Mouse (Mus musculus) left cerebral cortex, postnatal 25 days (tissue): ENCODE measurements at regions not wholly inside any gene's neighbourhood (a gene's known extent, or its start where the extent isn't known, plus 50 kb on each side); places are given as distances from the start of the nearest gene placed in this dataset.

ENCODE experiments used
- DNase-seq, 2 experiments: peaks; one replicate each; pipeline ENCODE4 v3.0.0; 2022; ENCODE audit warnings: low spot score in 2 of 2, mixed read lengths in 1 of 2
- intact Hi-C: fragments of 180-260 bp; cut with DNase I; formaldehyde crosslinking; loops from one replicate; pipeline ENCODE4 v1.15.1; 2025

DNA sequence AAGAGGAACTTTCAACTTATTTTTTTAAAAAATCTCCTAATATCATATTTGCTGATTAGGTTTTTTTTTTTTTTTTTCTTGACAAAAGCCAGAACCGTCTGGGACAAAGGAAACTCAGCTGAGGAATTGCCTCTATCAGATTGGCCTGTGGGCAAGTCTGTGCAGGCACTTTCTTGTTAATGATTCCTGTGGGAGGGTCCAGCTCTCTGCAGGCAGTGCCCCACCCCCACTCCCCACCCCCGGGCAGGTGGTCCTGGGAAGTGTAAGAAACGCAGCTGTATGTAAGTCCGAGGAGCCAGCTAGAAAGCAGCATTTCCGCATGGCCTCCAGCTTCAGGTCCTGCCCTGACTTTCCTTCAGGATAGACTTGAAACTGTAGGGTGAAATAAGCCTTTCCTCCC is 377.7 kb downstream of the Sox2 start:
- intact Hi-C loops = no loop called here
- no peak for DNase-seq

DNA sequence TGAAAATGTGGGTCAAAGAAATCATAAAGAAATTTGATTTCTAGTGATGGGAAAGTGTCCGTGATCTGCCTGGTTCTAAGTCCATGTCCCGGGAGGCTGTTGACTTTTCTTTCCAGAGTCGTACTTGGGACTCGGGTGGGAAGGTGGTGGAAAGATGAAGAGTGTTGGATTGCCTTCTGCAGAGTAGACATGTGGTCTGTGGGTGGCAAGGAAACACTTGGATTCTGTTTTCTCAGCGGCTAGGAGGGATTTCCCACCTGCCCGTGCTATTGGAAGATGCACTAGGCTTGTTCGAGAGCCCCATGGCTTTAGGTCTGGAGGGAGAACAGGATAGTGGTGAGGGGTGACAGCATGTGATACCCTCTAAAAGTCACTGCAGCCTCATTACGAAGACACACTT is 379.7 kb downstream of the Sox2 start:
- intact Hi-C loops = no loop called here
- peak; percentile 27 to 72 for DNase-seq

GRCm38 (mm10) chr3:35033587-35033986 is 383.4 kb downstream of the Sox2 start:
- intact Hi-C loops = no loop called here
- DNase-seq = no peak

GRCm38 (mm10) chr3:35035234-35035633 is 385.0 kb downstream of the Sox2 start:
- intact Hi-C loops = no loop called here
- DNase-seq = no peak

DNA sequence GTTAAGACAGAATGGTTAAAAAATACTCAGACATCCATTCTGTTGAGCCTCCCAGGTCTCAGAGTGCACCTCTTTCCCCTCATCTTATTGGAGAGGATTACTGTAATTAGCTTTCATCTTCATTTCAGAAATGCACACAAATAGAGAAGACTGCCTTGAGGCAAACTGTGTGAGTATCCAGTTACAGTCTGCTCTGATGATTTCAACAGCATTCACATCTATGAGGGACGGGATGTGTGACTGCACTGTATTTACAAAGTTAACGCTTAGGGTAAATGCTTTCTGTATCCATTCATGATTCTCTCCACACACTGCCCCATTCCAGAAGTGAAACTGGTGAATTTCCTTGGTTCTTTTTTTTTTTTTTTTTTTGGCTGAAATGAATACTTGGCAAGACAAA is 393.5 kb downstream of the Sox2 start:
- intact Hi-C loops = no loop called here
- no peak for DNase-seq

GRCm38 (mm10) chr3:35059438-35059837 is 409.2 kb downstream of the Sox2 start:
- DNase-seq = no peak
- intact Hi-C loops = no loop called here

DNA sequence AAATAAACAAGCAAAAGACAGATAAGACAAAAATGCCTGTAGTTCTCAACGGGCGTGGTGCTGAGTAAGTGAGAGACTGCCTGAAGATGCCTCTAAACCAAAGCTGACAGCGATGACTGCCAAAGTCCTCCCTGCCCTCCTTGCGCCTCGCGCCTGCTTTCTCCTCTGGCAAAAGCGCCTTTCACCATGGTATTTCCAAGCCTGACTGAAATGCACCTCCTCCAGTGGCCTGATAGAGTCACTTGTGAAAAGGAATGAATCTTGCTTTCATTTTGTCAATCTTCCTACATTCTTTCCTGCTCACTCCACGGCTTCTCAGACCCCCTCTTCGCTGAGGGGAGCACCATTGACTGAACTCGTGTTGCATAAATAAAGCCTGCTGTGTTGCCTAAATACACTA is 409.8 kb downstream of the Sox2 start:
- intact Hi-C loops = no loop called here

GRCm38 (mm10) chr3:35066824-35067223 is 416.6 kb downstream of the Sox2 start:
- intact Hi-C loops = no loop called here
- DNase-seq = peak; percentile 44 to 78

More for the DNA sequence above, 409.8 kb downstream of the Sox2 start:
- peak in 1 of 2 experiments; percentile 4 for DNase-seq

GRCm38 (mm10) chr3:35068586-35068985 is 418.4 kb downstream of the Sox2 start:
- DNase-seq = no peak
- intact Hi-C loops = no loop called here

DNA sequence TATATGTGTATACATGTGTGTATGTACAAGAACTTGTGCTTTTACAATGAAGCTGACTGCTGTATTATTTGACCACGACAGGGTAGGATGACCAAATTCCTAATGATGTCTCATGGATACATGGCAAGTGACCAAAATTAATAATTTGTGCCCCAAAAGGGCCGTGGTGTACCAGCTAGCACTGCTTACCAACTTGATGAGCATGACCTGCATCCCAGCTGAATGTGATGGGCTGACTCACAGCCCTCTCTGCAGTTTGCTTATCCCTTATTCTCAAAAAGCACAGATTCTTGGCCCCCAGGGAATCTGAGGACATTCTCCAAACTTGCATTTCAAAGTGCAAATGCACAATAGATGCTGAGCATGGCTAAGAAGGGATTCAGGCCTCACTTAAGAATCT is 420.8 kb downstream of the Sox2 start:
- intact Hi-C loops = no loop called here
- DNase-seq = no peak

- DNase-seq = no peak
Observed at GRCm38 (mm10) chr3:35079887-35080286, 429.7 kb downstream of the Sox2 start.

GRCm38 (mm10) chr3:35084091-35084867 is 434.1 kb downstream of the Sox2 start:
- peak in 1 of 2 experiments; percentile 19 for DNase-seq
- intact Hi-C loops = no loop called here

More at GRCm38 (mm10) chr3:35079887-35080286, 429.7 kb downstream of the Sox2 start:
- intact Hi-C loops = no loop called here

GRCm38 (mm10) chr3:35088241-35089080 is 438.3 kb downstream of the Sox2 start:
- intact Hi-C loops = no loop called here
- peak; percentile 54 to 75 for DNase-seq

- intact Hi-C loops = no loop called here
- peak; percentile 18 to 48 for DNase-seq
Observed at GRCm38 (mm10) chr3:35090496-35091133, 440.4 kb downstream of the Sox2 start.

DNA sequence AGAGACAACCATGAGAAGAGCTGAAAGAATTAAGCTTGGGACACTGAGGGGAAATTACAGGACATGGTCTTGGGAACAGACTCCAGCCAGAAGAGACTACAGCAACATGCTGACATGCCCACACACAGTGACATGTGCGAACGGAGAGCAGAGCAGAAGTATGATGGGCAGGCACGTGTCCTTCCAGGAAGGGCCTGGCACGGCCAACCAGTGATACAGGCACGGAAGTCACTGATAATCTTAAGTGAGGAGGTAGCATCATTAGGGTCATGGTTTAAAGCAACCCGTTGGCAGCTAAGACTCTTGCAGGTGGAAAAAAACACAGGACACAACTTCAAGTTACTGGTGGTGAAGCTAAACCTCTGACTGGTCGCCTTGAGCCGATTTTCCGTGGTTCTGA is 442.8 kb downstream of the Sox2 start:
- no peak for DNase-seq
- intact Hi-C loops = no loop called here

DNA sequence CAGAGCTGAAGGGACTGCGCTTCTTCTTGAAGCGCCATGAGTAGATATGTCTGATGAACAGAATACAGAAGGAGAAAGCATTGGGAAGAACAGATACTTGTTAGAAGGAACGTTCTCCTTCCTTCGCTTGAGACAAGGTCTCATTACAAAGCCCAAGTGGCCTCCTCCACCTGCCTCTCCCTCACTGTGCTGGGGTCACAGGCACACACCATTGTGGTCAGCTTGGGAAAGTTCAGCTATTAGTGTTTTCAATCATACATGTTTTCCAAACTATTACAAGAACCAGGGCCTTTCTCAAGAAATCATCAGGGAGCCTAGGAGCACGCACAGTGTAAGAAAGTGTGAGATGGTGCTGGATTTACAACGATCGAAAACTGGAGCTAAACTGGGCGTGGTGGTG is 445.0 kb downstream of the Sox2 start:
- intact Hi-C loops = loop anchor here (5.0 kb wide), 1 partner anchor 438 kb away; no protein-coding TSS in a partner anchor
- no peak for DNase-seq

DNA sequence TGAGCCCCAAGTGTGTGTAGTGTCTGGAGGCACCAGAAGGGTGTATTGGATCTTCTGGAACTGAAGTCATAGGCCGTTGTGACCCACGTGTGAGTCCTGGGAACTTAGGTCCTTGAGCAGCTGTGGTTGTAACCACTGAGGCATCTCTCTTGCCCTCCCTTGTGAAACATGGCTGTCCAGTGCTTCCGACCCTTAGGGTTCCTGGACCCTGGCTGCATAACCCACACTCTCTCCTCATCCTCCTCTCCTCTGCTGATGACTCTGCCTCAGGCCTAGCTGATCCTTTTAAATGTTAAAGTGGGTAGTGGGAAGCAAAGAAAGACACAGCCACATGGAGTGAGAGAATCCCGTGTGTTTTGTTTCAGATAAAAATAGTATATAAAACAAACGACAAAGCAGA is 446.2 kb downstream of the Sox2 start:
- no peak for DNase-seq
- intact Hi-C loops = loop anchor here (5.0 kb wide), 1 partner anchor 439 kb away; no protein-coding TSS in a partner anchor

GRCm38 (mm10) chr3:35097766-35098165 is 447.6 kb downstream of the Sox2 start:
- DNase-seq = no peak
- intact Hi-C loops = loop anchor here (5.0 kb wide), 1 partner anchor 440 kb away; no protein-coding TSS in a partner anchor

DNA sequence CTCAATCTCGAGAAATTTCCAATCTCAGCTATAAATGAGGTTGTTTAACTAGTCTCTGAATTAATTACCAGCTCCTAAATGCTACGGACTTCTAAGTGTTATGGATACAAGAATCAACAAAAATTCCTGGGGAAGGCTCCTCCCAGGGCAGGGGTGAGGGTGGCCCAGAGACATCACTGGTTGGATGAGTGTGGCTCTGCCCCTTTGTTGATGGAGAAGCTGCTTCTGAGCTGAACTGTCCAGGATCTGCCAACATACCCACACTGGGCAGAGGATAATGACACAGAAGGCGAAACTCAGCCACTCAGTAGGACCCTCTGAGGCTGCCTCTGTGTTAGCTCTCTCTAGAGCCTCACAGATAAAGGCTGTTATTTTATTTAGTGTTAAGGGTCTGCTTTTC is 449.0 kb downstream of the Sox2 start:
- no peak for DNase-seq
- intact Hi-C loops = loop anchor here (5.0 kb wide), 1 partner anchor 442 kb away; no protein-coding TSS in a partner anchor

- intact Hi-C loops = loop anchor here (5.0 to 10.0 kb wide), 3 partner anchors 385 to 1145 kb away; no protein-coding TSS in a partner anchor
- no peak for DNase-seq
Observed at GRCm38 (mm10) chr3:35099876-35100420, 449.7 kb downstream of the Sox2 start.
